Mouse (Mus musculus): ENCODE measurements around the gene Sbf2. TPM values are rescaled to one million over a fixed set of nuclear protein-coding genes. Genes with fewer than 3 reads are reported as not detected.

The Sbf2 gene
- total and polyA plus RNA-seq, 2 experiments from 2014 or later: 21.3 to 64.6 TPM

- TF ChIP-seq CTCF (IDR thresholded peaks at IDR 0.05; ENCODE audit: low read depth) (no peak), EP300 (IDR thresholded peaks at IDR 0.05; ENCODE audit: low read depth) (no peak)
- DNase-seq (ENCODE audit: low spot score) (no peak), ATAC-seq (ENCODE audit: insufficient read depth, low read depth) (no peak)
- Histone ChIP-seq H3K36me3 (replicated peaks; ENCODE audit: control insufficient read depth, insufficient read depth, low read length) (no peaks in the 10 kb centered on the region), H3K27ac (ENCODE audit: low read depth) (no peak overlapping the region), H3K9me3 (replicated peaks; ENCODE audit: control insufficient read depth, low read length) (peaks cover 6% of the 10 kb centered on the region), H3K9ac (replicated peaks; ENCODE audit: low read depth, low read length) (no peak overlapping the region), H3K4me3 (ENCODE audit: low read depth, low read length) (no peak overlapping the region), H3K27me3 (ENCODE audit: control insufficient read depth, insufficient read depth, low read length) (no peaks in the 10 kb centered on the region), H3K4me2 (ENCODE audit: low read depth, low read length) (no peak overlapping the region), H3K4me1 (ENCODE audit: control insufficient read depth, insufficient read depth) (peaks cover 15% of the 10 kb centered on the region)
- 48% methylated on average over 4 of the region's 4 CpGs for WGBS
These were observed 35.8 kb upstream of the Sbf2 start for GRCm38 (mm10) chr7:110650491-110650890.

- TF ChIP-seq CTCF (IDR thresholded peaks at IDR 0.05; ENCODE audit: low read depth) (no peak), EP300 (IDR thresholded peaks at IDR 0.05; ENCODE audit: low read depth) (no peak)
- Histone ChIP-seq H3K4me3 (ENCODE audit: low read depth, low read length) (no peak overlapping the region), H3K27me3 (ENCODE audit: control insufficient read depth, insufficient read depth, low read length) (no peaks in the 10 kb centered on the region), H3K4me1 (ENCODE audit: control insufficient read depth, insufficient read depth) (peaks cover 15% of the 10 kb centered on the region), H3K9ac (replicated peaks; ENCODE audit: low read depth, low read length) (no peak overlapping the region), H3K36me3 (replicated peaks; ENCODE audit: control insufficient read depth, insufficient read depth, low read length) (no peaks in the 10 kb centered on the region), H3K9me3 (replicated peaks; ENCODE audit: control insufficient read depth, low read length) (peaks cover 6% of the 10 kb centered on the region), H3K27ac (ENCODE audit: low read depth) (no peak overlapping the region), H3K4me2 (ENCODE audit: low read depth, low read length) (no peak overlapping the region)
- ATAC-seq (ENCODE audit: insufficient read depth, low read depth): no peak
- no peak for DNase-seq (ENCODE audit: low spot score)
- 74% methylated on average over 6 of the region's 6 CpGs for WGBS
These were observed 34.6 kb upstream of the Sbf2 start for GRCm38 (mm10) chr7:110649133-110649987.

- no peak overlapping the region for H3K4me3 ChIP-seq (ENCODE audit: low read depth, low read length)
- H3K4me2 ChIP-seq (ENCODE audit: low read depth, low read length): no peak overlapping the region
- no peaks in the 10 kb centered on the region for H3K27me3 ChIP-seq (ENCODE audit: control insufficient read depth, insufficient read depth, low read length)
- peak overlapping the region; percentile 33 for H3K27ac ChIP-seq (ENCODE audit: low read depth)
- DNase-seq (ENCODE audit: low spot score) (peak; percentile 33), ATAC-seq (ENCODE audit: insufficient read depth, low read depth) (peak; percentile 12; the same call in 1 of the 2 replicates)
- no peaks in the 10 kb centered on the region for H3K36me3 ChIP-seq (replicated peaks; ENCODE audit: control insufficient read depth, insufficient read depth, low read length)
- no peak overlapping the region for H3K9ac ChIP-seq (replicated peaks; ENCODE audit: low read depth, low read length)
- WGBS: 44% methylated on average over 13 of the region's 13 CpGs
- no peak for TF ChIP-seq CTCF (IDR thresholded peaks at IDR 0.05; ENCODE audit: low read depth)
- peaks cover 15% of the 10 kb centered on the region for H3K4me1 ChIP-seq (ENCODE audit: control insufficient read depth, insufficient read depth)
- H3K9me3 ChIP-seq (replicated peaks; ENCODE audit: control insufficient read depth, low read length): peaks cover 6% of the 10 kb centered on the region
These were observed 33.8 kb upstream of the Sbf2 start for GRCm38 (mm10) chr7:110648455-110649085.

GRCm38 (mm10) chr7:110647559-110648454, 33.1 kb upstream of the Sbf2 start:
- Histone ChIP-seq H3K27me3 (ENCODE audit: control insufficient read depth, insufficient read depth, low read length) (no peaks in the 10 kb centered on the region), H3K9me3 (replicated peaks; ENCODE audit: control insufficient read depth, low read length) (peaks cover 6% of the 10 kb centered on the region), H3K4me3 (ENCODE audit: low read depth, low read length) (no peak overlapping the region), H3K9ac (replicated peaks; ENCODE audit: low read depth, low read length) (no peak overlapping the region), H3K36me3 (replicated peaks; ENCODE audit: control insufficient read depth, insufficient read depth, low read length) (no peaks in the 10 kb centered on the region), H3K27ac (ENCODE audit: low read depth) (peak overlapping the region; percentile 33), H3K4me2 (ENCODE audit: low read depth, low read length) (no peak overlapping the region), H3K4me1 (ENCODE audit: control insufficient read depth, insufficient read depth) (peaks cover 15% of the 10 kb centered on the region)
- no peak for TF ChIP-seq EP300 (IDR thresholded peaks at IDR 0.05; ENCODE audit: low read depth)
- TF ChIP-seq CTCF (IDR thresholded peaks at IDR 0.05; ENCODE audit: low read depth): no peak
- DNase-seq (ENCODE audit: low spot score) (peak; percentile 60), ATAC-seq (ENCODE audit: insufficient read depth, low read depth) (peak; percentile 26; the same call in 1 of the 2 replicates)
- WGBS: 58% methylated on average over 15 of the region's 15 CpGs

All from heart, postnatal 0 days (tissue).